Mouse (Mus musculus): ENCODE measurements around the gene Piezo1. TPM values are rescaled to one million over a fixed set of nuclear protein-coding genes. Genes with fewer than 3 reads are reported as not detected.

Piezo1 gene
- total RNA-seq, 2 experiments from 2014 or later = 3.2 to 3.5 TPM

DNA sequence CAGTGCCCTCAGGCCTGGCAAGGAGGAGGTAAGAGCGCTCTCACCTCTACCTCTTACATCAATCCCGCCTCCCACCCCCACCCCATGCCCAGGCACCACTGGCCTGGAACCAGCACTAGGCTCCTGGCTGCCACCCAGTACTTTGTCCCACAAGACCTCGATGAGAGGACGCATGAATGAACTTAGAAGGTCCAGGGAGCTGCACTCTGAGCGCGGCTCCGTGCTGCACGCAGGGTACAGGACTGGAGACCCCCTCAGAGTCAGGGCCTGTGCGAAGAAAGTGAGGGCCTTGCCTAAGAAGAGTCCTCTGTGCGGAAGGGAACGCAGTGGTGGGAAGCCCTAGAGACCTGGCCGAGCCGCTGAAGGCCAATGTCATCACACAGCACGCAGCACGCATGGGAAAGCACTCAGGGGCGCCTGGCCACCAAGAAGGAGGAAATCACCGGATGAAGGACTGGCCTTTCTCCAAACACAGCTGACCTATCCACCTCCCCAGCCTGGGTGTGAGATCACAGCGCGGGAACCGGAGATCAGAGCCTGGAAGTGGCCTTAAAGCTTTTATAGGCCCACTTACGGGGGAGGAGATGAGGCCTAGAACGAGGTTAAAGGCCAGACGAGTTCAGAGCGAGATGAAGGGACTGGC, 4.2 kb downstream of the Piezo1 start:
- DNase-seq (ENCODE audit: low spot score in 2 of 2) = no peak

- DNase-seq (ENCODE audit: low spot score in 2 of 2) = no peak
These were observed 4.9 kb downstream of the Piezo1 start for GRCm38 (mm10) chr8:122546066-122546755.

DNA sequence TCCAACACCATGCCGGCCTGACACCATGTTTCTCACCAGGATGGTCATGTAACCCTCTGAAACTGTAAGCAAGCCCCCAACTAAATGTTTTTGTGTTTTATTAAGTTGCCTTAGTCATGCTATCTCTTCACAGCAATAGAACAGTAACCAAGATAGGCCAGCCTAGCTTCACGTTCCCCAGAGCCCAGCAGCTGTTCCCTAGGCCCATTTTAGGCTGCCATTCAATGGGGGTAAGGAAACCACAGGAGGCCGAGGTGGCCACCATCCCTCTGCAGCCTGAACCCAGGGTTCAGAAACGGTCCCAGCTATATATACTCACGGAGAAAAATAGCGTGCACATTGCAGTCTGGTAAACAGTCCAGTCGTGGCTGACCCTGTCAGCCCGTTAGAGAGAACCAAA, 7.0 kb downstream of the Piezo1 start:
- no peak for DNase-seq (ENCODE audit: low spot score in 2 of 2)

GRCm38 (mm10) chr8:122538310-122539076, 12.6 kb downstream of the Piezo1 start:
- no peak for DNase-seq (ENCODE audit: low spot score in 2 of 2)

DNA sequence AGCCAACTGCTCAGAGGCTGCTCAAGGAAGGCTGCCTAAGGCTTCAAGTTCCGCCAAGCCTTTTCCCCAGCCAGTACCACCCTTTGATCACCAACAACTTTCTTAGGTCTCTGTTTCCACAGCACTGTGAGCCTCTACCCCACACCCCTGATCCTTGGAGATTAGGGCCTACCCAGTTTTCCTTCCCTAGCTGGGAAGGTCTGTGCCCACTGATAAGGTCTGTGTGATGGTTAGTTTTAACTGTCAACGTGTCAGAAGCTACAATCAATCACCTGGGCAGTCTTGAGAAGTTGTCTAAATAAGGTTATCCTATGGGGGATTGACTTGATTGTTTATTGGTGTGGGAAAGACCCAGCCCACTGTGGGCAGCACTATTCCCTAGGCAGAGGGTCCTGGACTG, 13.3 kb downstream of the Piezo1 start:
- DNase-seq (ENCODE audit: low spot score in 2 of 2) = no peak

DNA sequence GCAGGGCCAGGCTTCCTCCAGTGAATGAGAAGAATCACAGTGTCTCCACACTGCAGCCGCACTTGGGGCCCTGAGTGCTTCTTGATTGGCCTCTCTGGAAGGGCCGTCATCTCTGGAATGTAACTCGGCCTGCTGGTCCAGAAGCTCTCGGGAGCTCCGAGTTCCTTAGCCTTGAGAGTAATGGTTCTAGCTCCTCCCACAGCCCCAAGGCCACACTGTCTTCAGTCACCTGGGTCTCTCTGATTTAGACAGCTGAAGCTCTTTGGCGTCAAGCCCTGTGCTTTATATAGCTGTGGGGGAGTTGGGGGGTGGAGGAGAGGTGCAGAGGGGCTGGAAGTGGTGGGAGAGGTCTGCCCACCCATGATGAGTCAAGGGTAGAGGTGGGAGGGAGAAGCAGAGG, 14.1 kb downstream of the Piezo1 start:
- DNase-seq (ENCODE audit: low spot score in 2 of 2) = no peak

- DNase-seq (ENCODE audit: low spot score in 2 of 2) = no peak
These were observed 19.8 kb downstream of the Piezo1 start for GRCm38 (mm10) chr8:122531312-122531711.

- DNase-seq (ENCODE audit: low spot score in 2 of 2) = no peak
These were observed 22.0 kb downstream of the Piezo1 start for GRCm38 (mm10) chr8:122529159-122529558.

GRCm38 (mm10) chr8:122527937-122528336, 23.2 kb downstream of the Piezo1 start:
- DNase-seq (ENCODE audit: low spot score in 2 of 2) = no peak

GRCm38 (mm10) chr8:122526526-122527170, 24.5 kb downstream of the Piezo1 start:
- no peak for DNase-seq (ENCODE audit: low spot score in 2 of 2)

DNA sequence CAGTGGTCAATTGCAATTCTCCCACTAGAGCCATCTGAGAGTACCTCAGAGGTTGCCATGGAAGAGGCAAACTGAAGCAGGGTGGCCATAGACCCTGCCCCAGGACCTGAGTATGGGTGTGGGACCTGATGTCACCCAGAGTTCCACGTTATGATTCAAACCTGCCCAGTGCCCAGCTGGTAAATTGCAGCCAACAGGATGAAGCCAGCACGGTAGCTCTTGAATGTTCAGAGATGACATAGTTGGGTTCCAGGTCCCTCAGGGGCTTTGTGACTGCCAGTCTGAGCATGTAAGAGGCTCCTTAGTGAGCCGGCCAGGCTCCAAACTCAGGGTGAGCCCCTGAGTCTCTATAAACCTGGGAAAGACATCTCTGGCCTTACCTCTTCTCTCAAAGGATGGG, 25.0 kb downstream of the Piezo1 start:
- no peak for DNase-seq (ENCODE audit: low spot score in 2 of 2)

- DNase-seq (ENCODE audit: low spot score in 2 of 2) = no peak
These were observed 26.1 kb downstream of the Piezo1 start for GRCm38 (mm10) chr8:122525004-122525403.

GRCm38 (mm10) chr8:122524506-122524905, 26.6 kb downstream of the Piezo1 start:
- DNase-seq (ENCODE audit: low spot score in 2 of 2) = no peak

- peak in 1 of 2 experiments; percentile 25 for DNase-seq (ENCODE audit: low spot score in 2 of 2)
These were observed 27.3 kb downstream of the Piezo1 start for GRCm38 (mm10) chr8:122523652-122524360.

DNA sequence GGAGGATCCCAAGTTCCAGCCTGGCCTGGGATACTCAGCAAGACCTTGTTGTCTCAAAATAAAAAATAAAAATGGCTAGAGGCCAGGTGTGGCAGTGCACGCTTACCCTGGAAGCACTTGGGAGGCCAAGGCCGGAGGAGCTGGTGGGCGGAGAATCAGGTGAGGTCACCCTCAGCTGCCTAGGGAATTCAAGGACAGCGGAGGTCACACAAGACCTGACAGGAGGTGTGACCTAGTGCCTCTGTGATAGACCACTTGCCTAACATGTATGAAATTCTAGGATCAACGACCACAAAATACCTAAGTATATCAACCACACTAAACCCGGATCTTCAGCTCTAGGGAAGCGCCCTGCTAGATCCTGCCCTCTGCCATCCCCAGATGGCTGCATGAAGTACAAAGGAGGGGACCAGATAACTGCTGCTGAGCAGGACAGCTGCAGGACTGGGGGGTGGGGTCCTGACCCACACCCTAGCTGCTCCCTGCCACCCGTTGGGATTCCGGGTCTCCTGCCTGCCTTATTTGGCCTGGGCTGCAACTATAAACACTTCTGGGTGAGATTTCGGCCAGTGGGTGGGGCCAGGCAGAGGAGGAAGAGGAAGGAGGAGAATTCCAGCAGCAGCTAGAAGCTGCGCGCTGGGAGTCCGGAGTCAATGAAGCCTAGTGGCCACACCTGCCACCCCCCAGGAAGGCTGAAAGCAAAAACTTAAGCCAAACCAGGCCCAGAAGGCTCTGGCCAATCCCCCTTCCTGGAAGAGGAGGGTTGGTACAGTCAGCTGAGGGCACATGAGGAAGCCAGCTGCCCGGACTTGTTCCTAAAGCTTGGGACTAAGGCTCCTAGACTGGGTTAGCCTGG, 28.1 kb downstream of the Piezo1 start:
- DNase-seq (ENCODE audit: low spot score in 2 of 2) = no peak

DNA sequence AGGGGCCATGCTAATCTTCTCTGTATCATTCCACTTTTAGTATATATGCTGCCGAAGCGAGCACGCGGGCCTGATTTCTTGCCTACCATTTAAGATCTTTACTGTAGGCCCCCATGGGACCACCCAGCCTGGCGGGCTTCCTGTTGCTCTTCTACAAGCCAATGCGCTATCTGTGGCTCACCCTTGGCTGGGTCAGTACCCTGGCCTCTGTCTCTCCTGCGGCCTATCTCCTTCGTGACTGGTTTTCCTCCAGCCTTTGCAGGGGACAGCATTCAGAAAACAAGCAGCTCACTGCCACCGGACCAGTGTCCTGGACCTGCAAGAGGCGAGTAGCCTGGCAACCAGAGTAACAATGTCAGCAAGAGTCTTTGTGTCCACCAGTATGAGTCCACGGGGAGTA, 30.5 kb downstream of the Piezo1 start:
- DNase-seq (ENCODE audit: low spot score in 2 of 2) = no peak

DNA sequence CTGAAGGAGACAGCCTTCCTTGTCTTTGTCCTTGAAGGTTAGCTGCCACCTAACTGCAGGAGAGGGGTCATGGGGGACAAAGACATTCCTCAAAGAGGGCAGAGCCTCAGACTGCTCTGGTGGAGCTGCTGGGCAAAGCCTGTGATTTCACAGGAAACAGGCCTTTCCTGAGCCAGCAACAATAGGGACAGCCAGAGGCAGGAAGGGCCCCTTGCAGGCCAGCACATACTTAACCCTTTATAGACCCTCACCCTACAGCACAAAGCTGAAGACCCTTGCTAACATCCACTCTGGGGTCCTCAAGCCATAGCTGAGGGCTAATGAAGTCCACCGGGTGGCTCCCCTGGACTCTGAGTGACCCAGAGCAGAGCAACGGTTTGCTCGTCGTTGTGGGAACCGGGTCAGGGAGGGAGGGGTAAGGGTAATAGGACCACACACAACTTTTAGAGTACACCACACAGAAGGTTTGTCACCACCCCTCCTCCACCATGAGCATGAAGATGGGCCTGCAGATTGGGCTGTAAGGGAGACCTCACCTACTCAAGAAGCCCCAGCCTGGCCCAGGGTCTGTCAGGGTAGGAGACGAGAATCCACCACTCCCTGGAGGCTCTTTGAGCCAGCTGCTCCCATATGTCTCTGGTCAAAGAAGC, 33.5 kb downstream of the Piezo1 start:
- DNase-seq (ENCODE audit: low spot score in 2 of 2) = no peak

DNA sequence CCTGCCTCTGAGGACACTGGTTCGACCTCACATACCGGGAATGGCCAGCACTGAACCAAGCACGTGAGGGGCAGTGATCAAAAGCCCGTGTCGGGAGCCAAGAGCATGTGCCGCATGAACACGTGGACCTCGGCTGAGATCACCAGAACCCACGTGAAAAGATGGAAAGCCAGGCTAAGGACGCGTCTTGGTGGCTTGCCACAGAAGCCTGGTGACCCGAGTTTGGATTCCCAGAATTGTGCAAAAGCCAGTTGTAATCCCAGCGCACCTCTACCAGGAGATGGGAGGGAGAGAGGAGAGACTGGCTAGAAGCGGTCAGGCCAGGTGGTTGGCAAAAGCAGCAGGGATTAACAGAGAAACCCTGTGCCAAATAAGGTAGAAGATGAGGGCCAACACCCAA, 35.4 kb downstream of the Piezo1 start:
- DNase-seq (ENCODE audit: low spot score in 2 of 2) = no peak

DNA sequence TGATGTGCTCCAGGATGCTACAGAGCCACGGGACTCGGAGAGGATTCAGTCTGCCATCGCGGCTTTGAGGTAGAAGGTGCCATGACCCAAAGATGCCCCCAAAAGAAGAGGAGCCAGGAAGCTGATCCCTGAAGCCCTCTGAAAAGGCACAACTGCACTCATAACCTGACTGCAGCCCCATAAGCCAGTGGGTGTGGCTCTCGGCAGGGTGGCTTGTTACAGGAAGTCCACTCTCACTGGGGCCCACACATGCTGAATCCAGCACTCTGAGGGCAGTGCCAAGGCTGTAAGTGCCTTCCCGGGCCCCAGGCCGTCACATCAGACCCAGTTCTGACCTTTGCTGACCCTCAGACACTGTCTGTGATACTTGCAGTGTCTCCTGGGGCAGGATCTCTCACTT, 38.7 kb downstream of the Piezo1 start:
- no peak for DNase-seq (ENCODE audit: low spot score in 2 of 2)

- DNase-seq (ENCODE audit: low spot score in 2 of 2) = no peak
These were observed 39.6 kb downstream of the Piezo1 start for GRCm38 (mm10) chr8:122511552-122511951.
